Mouse (Mus musculus): ENCODE data around the gene Clca1.
A peak's percentile ranks its signal among the peaks of the same experiment; 100 is the strongest.
"Not testable (repeated sequence)": the region's sequence is repeated elsewhere in the genome, so short reads cannot be mapped to it uniquely, and the experiment has no call there.

The Clca1 gene

DNA sequence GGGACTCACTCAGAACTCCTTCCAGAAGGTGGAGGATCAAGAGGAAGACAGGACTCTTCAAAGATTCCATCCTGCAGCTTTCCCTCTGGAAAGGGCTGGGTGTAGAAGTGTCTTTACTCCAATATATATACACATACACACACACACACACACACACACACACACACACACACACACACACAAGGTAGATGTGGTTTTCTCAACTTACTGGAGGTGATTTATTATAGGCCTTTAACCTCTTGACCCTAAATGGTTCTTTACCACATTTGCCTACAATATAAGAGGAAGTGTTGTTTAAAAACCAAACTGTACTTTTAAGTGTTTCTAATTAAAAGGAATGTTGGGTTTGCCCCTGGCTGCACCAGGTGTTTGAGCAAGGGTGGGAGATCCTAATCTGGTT is at the start of gene Clca1:
Gene Clca1 (minus strand): TSS at position 101 of the 400 bp plus-strand sequence.
- DNase-seq (ENCODE audit: low spot score in 2 of 2) = no peak

DNA sequence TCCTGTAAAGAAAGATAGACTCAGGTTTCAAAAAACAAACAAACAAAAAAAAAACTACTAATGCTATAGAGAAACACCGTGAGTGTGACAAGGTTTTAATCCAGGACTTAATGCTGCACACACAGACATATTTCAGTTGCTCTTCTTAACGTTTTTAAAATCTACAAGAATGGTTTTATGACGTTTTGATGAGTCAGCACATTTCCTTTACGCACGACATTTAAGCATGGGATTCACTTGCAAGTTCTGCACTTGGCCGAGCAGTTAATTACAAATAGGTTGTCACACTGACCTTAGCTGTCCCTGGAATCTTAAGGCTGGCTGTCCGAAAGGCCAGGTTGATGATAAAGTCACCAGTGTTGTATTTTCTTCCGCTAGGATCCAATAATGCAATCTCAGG is 48.3 kb upstream of the Clca1 start:
- DNase-seq (ENCODE audit: low spot score in 2 of 2) = no peak

DNA sequence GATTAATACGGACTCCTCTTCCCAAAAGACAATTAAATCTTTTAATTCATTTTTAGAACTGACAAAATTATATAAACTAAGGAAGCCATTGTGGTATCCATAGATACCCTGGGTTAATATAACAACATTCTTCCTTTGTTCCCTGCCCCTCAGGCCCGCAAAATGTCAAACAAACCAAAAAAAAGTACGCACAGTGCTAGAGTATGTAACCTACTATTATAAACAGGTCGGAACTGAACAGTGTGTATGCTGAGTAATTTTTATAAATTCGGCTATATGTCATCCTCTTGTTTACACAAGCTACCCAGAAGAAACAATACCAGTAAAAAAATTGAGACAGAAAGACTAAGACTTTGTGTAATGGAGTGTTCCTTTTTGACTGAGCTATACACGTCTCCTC is 45.8 kb upstream of the Clca1 start:
- DNase-seq (ENCODE audit: low spot score in 2 of 2) = no peak

GRCm38 (mm10) chr3:145072339-145072738 is 39.8 kb upstream of the Clca1 start:
- no peak for DNase-seq (ENCODE audit: low spot score in 2 of 2)

GRCm38 (mm10) chr3:145068964-145069363 is 36.4 kb upstream of the Clca1 start:
- DNase-seq (ENCODE audit: low spot score in 2 of 2) = no peak

GRCm38 (mm10) chr3:145055138-145055537 is 22.6 kb upstream of the Clca1 start:
- not testable (repeated sequence) for DNase-seq (ENCODE audit: low spot score in 2 of 2)

DNA sequence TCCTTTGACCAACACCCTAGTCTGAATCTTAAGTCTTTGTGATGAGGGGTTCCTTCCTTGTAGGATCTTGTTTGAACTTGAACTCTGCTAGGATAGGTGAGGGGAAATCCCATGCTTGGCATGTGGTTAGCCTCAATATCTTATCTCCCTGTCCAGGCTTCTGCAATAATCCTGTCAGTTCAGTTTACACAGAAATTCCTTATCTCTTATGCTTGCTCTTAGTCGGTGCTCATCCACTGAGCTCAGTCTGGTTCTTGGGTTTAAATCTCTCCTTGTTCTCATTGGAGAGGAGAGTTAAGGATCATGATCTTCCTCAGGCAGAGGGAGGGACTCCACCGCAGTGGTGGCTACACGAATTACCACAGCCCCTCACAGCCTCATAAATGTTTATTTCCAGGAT is 17.2 kb upstream of the Clca1 start:
- DNase-seq (ENCODE audit: low spot score in 2 of 2) = no peak

DNA sequence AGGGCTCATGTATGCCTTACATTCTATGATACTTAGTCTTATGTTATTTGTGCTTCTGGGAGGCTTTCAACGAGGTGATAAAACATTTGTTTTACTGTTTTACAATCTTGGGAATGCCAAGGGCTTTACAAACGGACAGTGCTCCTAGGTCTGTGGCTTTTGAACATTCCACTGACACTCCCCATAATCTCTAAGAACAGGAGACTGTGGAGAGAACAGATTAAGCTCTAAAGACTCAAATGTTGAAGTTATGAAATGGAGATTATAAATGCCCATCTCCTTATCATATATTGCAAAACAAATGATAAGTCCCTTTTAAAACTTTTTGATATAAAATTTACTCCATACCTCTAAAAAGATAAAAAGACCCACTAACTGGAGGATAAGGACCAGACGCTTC is 6.2 kb upstream of the Clca1 start:
- DNase-seq (ENCODE audit: low spot score in 2 of 2) = no peak

DNA sequence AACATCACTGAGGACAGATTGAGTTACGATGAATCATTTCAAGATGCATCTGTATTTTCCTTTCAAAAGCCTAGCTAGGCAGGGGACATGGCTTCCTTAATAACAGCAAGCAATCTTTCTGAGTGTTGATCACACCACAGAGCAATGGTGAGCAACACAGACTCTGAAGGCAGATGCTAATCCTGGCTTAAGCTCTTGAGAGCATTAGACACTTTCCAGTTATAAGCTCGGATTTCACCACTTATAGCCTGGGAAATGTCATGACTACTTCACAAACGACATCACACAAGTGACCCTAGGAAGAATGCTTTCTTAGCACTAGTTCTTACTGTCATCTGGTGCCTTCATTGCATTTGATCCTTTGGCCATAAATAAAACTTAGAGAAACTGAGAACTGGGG is 4.5 kb downstream of the Clca1 start:
- no peak for DNase-seq (ENCODE audit: low spot score in 2 of 2)

- peak in 1 of 2 experiments; percentile 18 for DNase-seq (ENCODE audit: low spot score in 2 of 2)
These were observed 5.8 kb downstream of the Clca1 start for GRCm38 (mm10) chr3:145026750-145027149.

- DNase-seq (ENCODE audit: low spot score in 2 of 2) = no peak
These were observed 14.8 kb downstream of the Clca1 start for GRCm38 (mm10) chr3:145017807-145018206.

DNA sequence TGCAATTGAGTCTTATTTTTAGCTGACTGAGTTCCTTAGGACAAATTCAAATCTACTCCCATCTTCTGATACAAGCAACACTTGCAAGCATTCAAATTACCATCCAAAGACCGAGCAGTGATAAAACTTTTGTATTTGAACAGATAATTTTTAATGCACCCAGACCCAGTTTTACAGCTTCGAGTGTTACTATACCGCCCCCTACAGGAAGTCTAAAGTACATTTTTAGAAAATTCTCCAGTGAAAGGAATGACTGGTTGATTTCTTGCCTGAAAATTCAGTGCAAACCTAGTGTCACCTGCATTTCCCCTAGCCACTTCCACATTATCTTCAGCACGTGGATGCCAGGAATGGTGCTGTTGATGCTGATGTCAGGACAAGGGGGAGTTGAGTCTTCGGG is 28.2 kb downstream of the Clca1 start:
- DNase-seq (ENCODE audit: low spot score in 2 of 2) = no peak

- DNase-seq (ENCODE audit: low spot score in 2 of 2) = no peak
These were observed 31.7 kb downstream of the Clca1 start for GRCm38 (mm10) chr3:145000912-145001311.

GRCm38 (mm10) chr3:144993055-144993454 is 39.5 kb downstream of the Clca1 start:
- DNase-seq (ENCODE audit: low spot score in 2 of 2) = no peak

DNA sequence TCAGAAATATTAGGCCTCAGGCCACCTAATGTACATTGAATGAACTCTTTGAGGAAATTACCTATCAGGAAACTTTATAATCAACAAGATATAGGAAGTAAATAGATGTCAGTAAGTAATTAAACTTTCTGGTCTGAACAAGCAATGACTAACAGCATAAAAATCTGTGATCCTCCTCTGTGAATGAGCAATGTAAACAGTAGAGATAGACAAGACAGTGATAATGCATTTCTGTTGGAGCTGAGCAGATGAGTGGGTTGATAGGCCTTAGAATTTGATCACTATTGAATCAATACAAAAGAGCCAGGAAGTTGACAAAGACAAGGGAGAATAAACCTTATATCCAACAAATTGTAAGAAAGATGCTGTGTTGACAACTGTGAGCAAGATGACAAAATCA is 40.0 kb downstream of the Clca1 start:
- DNase-seq (ENCODE audit: low spot score in 2 of 2) = no peak

- DNase-seq (ENCODE audit: low spot score in 2 of 2) = no peak
These were observed 46.7 kb downstream of the Clca1 start for GRCm38 (mm10) chr3:144985890-144986289.

GRCm38 (mm10) chr3:144980551-144980950 is 52.0 kb downstream of the Clca1 start:
- no peak for DNase-seq (ENCODE audit: low spot score in 2 of 2)

DNA sequence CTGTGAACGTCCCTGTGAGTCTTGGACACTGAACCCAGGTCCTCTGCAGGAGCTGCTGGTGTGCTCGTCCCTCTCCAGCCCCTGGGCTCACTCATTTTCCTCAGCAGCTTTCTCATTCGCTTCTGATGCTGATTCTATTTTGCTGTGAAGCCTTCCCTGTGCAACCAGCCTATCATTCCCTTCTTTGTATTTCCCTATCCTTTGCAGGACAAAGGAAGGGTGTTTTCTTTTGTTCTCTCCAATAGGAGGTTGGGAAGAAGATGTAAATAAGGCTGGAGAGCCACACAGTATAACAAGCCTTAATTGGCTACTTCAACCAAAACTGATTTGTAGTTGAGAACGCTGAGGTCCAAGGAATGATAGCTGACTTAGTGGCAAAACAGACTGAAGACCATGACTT is 54.9 kb downstream of the Clca1 start:
- no peak for DNase-seq (ENCODE audit: low spot score in 2 of 2)

DNA sequence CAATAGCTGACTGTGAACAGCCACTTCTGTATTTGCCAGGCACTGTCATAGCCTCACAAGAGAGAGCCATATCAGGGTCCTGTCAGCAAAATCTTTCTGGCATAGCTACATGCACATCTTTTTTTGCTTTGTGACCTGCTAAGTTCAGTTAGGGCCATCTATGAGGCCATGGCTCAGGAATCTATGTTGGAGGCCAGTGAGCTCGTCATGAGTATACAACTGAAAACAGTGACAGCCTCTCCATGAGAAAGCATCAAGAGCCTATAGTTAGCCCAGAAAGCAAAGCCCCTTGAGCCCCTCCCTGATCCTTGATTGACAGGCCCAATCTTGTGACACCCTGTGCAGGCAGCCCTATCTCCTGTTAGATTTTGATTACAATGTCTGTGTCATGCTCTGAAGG is 56.5 kb downstream of the Clca1 start:
- DNase-seq (ENCODE audit: low spot score in 2 of 2) = no peak

GRCm38 (mm10) chr3:144974945-144975344 is 57.6 kb downstream of the Clca1 start, which contains the start of gene Clca4a:
Gene Clca4a (minus strand): TSS chr3:144975045.
- no peak for DNase-seq (ENCODE audit: low spot score in 2 of 2)

DNA sequence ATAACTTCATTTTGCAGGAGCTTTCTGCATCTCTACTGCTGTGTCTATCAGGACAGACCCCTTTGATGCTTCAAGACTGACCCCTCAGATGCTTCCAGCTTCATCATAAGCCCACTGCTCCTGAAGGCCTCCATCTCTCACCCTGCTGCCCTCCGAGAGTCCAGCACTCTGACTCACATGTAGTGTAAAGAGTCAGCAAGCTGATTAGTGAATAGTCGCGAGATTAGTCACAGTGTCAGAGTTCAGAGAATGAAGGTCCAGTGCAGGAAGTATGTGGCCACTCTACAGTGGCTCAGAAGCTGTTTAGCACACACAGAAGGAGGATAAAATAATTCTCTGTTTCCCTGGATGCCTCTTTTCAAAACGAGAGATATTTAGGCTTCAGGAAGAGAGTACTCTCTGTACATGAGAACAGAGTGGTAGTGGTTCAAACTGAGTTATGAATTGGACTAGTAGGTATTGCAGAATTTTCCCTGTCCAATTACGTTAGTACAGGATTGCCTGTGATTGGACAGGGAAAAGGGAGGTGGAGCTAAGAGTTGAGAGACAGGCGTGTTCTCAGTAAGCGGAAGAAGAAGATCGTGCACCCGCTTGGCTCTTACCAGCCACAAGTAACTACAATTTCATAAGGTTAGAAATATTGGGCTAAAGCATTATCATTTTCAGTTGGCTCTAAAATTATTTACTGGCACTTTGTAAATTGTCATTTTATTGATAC is 60.9 kb downstream of the Clca1 start:
- DNase-seq (ENCODE audit: low spot score in 2 of 2) = no peak

- DNase-seq (ENCODE audit: low spot score in 2 of 2) = no peak
These were observed 62.8 kb downstream of the Clca1 start for GRCm38 (mm10) chr3:144969755-144970154.

GRCm38 (mm10) chr3:144966074-144966473 is 66.5 kb downstream of the Clca1 start:
- no peak for DNase-seq (ENCODE audit: low spot score in 2 of 2)

Measured in heart, adult 9 months (tissue).